Mouse (Mus musculus) kidney, adult 2 months (tissue): ENCODE data around the gene Btbd6.

ENCODE experiments used
- CTCF ChIP-seq: fragments of 200-500 bp; conservative IDR thresholded peaks from 2 replicates; pipeline ENCODE4 v1.5.1; 2011; ENCODE audit warnings: low read depth, mild to moderate bottlenecking, control low read depth, low read length, moderate library complexity, mixed read lengths; ENCODE audit not compliant: insufficient read depth, insufficient read length
- POLR2A ChIP-seq: fragments of 200-500 bp; IDR thresholded peaks from one replicate; pipeline ENCODE4 v1.6.1; 2011; ENCODE audit warnings: low read depth, low read length, control low read depth

GRCm38 (mm10) chr12:113012443-113012842, 36.2 kb downstream of the Btbd6 start:
- no peak for TF ChIP-seq CTCF
- TF ChIP-seq POLR2A: no peak
